Mouse (Mus musculus): ENCODE measurements around the gene Fahd1.

The Fahd1 gene

GRCm38 (mm10) chr17:24850065-24850772 lies at the start of gene Fahd1:
Gene Fahd1 (minus strand): TSS chr17:24850364.
- under 1% methylated on average over 58 of the region's 58 CpGs for WGBS

GRCm38 (mm10) chr17:24899153-24899552 lies 49.0 kb upstream of the Fahd1 start:
- 60% methylated on average over 5 of the region's 5 CpGs for WGBS

GRCm38 (mm10) chr17:24898041-24898854 lies 48.1 kb upstream of the Fahd1 start:
- 73% methylated on average over 4 of the region's 4 CpGs for WGBS

- 50% methylated on average over 4 of the region's 4 CpGs for WGBS
Observed at GRCm38 (mm10) chr17:24897600-24897999, 47.4 kb upstream of the Fahd1 start.

GRCm38 (mm10) chr17:24896993-24897269 lies 46.8 kb upstream of the Fahd1 start:
- WGBS: 19% methylated on average over 11 of the region's 11 CpGs

GRCm38 (mm10) chr17:24896241-24896992 lies 46.3 kb upstream of the Fahd1 start, which contains the start of gene Nme3:
Gene Nme3 (plus strand): TSS chr17:24896500.
- WGBS: under 1% methylated on average over 50 of the region's 50 CpGs

GRCm38 (mm10) chr17:24895571-24896240 lies 45.5 kb upstream of the Fahd1 start:
- 2% methylated on average over 23 of the region's 23 CpGs for WGBS

GRCm38 (mm10) chr17:24894995-24895547 lies 44.9 kb upstream of the Fahd1 start, which contains the start of the genes Eme2 and Mrps34:
Gene Eme2 (minus strand): TSS chr17:24895087.
Gene Mrps34 (plus strand): TSS chr17:24895116.
- WGBS: under 1% methylated on average over 62 of the region's 62 CpGs

GRCm38 (mm10) chr17:24894061-24894994 lies 44.2 kb upstream of the Fahd1 start:
- WGBS: 10% methylated on average over 31 of the region's 31 CpGs

GRCm38 (mm10) chr17:24893276-24893675 lies 43.1 kb upstream of the Fahd1 start:
- WGBS: 91% methylated on average over 2 of the region's 2 CpGs

GRCm38 (mm10) chr17:24892785-24893184 lies 42.6 kb upstream of the Fahd1 start:
- WGBS: 73% methylated on average over 12 of the region's 12 CpGs

GRCm38 (mm10) chr17:24891321-24891720 lies 41.2 kb upstream of the Fahd1 start:
- WGBS: 63% methylated on average over 13 of the region's 13 CpGs

- 79% methylated on average over 19 of the region's 19 CpGs for WGBS
Observed at GRCm38 (mm10) chr17:24890151-24891092, 40.3 kb upstream of the Fahd1 start.

- WGBS: 74% methylated on average over 3 of the region's 3 CpGs
Observed at GRCm38 (mm10) chr17:24888862-24889261, 38.7 kb upstream of the Fahd1 start.

GRCm38 (mm10) chr17:24887291-24888080 lies 37.3 kb upstream of the Fahd1 start:
- 55% methylated on average over 18 of the region's 18 CpGs for WGBS

- under 1% methylated on average over 18 of the region's 18 CpGs for WGBS
Observed at GRCm38 (mm10) chr17:24886932-24887271, 36.7 kb upstream of the Fahd1 start.

- under 1% methylated on average over 69 of the region's 69 CpGs for WGBS
Observed at GRCm38 (mm10) chr17:24886134-24886931, 36.2 kb upstream of the Fahd1 start, which contains the start of the genes Nubp2 and Spsb3. Gene Nubp2 (minus strand): TSS chr17:24886349. Gene Spsb3 (plus strand): TSS chr17:24886643.
